Mouse (Mus musculus): ENCODE results near the gene a.

- no peak for TF ChIP-seq CTCF (IDR thresholded peaks at IDR 0.05; ENCODE audit: low read depth)
- no peak for TF ChIP-seq EP300 (optimal IDR thresholded peaks at IDR 0.05)
Observed at GRCm38 (mm10) chr2:154949352-154949751, 158.2 kb downstream of the a start.
